Mouse (Mus musculus) gastrocnemius, adult 8-10 months (tissue): ENCODE data around the gene Cdk14. TPM values are rescaled to one million over a fixed set of nuclear protein-coding genes. Genes with fewer than 3 reads are reported as not detected.

ENCODE experiments used
- DNase-seq, 2 experiments: peaks; one replicate each; pipeline ENCODE4 v3.0.0; 2022; ENCODE audit warnings: low spot score in 2 of 2
- total RNA-seq, 4 experiments: library from RNA; stranded (reverse); gene quantifications; 2 replicates each; pipeline ENCODE4 v1.2.4; 2022

Gene Cdk14
- total RNA-seq, 4 experiments from 2014 or later, result 2.2 to 2.8 (median 2.3) TPM

GRCm38 (mm10) chr5:5109017-5109416, 311.1 kb downstream of the Cdk14 start:
- DNase-seq, result no peak

- no peak for DNase-seq
Measured at GRCm38 (mm10) chr5:5096248-5096915, 323.7 kb downstream of the Cdk14 start.

DNA sequence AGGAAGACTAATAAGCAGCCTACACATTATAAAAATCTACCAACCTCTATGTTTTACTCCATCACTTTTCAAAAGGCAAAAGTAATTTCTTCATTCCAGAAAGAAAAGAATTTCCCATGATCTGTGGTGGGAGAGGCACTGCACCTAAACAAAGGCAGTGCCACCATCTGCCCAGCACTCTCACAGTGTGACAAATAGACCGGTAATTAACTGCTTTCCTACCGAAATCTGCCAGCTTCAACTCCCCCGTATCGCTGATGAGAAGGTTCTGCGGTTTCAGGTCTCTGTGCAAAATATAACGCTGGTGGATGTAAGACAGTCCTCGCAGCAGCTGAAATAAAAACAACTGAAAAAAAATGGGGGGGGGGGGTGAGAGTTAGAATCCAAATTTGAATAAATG, 327.4 kb downstream of the Cdk14 start:
- DNase-seq, result no peak

DNA sequence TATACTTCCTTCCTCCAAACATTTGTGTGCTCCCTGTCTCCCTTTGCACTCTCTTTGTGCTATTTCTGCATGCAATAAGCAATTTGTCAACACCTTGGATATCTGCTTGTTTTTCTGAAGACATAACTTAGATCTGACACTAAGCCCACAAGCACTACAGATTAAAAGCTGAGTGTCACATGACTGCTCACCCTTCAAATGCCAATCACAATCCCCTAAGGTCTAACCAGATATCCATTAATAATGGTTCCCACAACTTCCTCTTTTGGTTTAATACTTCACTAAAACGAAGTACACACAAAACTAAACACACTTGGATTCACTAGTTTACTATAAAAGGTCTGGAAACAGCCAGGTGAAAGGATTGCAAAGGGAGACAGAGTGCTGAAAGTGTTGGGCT, 348.6 kb downstream of the Cdk14 start:
- DNase-seq, result no peak

DNA sequence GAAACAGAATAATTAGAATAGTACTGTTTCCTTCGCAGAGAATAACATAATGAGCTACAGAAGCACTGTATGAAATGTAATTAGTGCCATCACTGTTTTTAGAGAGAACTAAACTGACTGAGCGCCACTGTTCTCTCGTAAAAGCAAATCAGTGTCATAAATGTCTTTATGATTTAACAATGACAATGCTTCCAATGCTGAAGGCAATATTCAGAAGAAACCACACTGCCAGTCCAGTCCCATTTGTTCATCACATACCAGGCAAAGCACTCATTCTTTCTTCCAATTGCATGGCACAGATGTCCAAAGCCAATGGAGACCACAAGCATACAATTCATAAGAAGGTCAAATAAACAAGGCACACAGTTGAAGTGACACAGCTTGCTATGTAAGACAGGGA, 355.4 kb downstream of the Cdk14 start:
- no peak for DNase-seq

- no peak for DNase-seq
Measured at GRCm38 (mm10) chr5:5056102-5056883, 363.8 kb downstream of the Cdk14 start.

DNA sequence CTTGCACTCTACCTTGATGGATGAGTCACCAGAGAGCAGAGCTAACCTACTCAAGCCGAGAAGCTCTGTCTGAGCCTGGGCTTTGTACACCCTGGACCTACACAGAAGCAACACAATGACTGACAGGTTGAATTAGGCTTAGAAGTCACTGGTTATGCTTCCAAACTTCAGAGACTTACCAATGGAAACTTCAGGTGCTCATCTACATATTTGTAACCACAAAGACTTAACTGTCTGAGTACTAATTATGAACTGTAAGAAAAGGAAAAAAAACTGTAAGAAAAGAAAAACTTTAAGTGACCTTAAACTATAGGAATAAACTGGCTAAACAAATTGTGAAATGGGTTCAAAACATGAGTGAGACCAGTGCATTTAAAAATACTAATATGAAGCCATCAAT, 364.6 kb downstream of the Cdk14 start:
- no peak for DNase-seq

DNA sequence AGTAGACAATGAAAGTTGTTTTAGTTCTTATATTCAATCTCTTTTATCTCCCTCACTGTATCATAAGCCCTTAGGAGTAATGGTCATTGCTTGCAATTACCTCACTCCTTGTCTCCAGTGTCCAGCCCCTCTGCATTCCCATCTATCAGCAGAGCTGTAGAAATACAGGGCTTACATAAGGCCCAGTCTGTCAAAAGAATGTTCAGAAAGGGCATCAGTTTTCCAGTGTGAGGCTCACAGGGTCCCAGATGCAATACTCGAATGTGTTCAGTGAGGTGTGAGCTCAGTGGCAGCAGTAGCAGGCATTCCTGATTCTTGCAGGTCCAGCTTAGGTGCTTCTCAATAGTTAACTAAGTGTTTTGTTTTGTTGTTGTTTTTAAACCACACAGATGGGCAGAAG, 365.8 kb downstream of the Cdk14 start:
- DNase-seq, result no peak

DNA sequence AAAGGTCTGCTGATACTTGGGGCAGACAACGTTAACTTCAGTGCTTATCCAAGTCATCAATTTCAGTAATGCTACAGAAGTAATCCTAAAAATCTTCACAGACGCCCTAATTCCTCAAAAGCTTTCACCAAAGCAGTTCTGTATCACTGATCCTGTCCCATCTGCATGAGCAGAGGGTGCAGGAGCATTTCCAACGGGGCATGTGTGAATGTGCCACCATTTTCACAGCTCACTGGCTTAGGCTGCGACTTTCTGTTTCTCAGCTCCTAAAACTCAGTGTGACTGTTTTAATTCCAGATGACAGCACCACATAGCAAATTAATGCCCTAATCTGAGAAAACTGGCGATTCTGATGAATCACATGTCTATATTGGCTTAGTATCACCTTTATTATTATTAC, 375.8 kb downstream of the Cdk14 start:
- DNase-seq, result no peak

DNA sequence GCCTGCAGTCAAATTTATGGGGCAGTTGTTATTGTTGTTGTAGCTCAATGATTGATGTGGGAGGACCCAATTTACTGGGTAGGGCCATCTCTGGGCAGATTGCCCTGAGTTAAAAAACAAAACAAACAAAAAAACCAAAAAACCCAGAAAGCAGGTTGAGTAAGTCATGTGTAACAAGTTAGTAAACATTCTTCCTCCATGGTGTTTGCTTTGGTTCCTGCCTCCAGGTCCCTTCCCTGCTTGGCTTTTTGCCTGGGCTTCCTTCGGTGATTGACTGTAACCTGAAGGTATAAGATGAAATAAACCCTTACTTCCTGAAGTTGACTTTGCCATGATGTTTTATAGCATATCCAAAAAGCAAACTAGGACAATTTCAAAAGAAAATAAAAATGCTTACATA, 377.4 kb downstream of the Cdk14 start:
- DNase-seq, result no peak

GRCm38 (mm10) chr5:5041480-5041879, 378.6 kb downstream of the Cdk14 start:
- DNase-seq, result no peak

GRCm38 (mm10) chr5:5039700-5040284, 380.3 kb downstream of the Cdk14 start:
- no peak for DNase-seq

DNA sequence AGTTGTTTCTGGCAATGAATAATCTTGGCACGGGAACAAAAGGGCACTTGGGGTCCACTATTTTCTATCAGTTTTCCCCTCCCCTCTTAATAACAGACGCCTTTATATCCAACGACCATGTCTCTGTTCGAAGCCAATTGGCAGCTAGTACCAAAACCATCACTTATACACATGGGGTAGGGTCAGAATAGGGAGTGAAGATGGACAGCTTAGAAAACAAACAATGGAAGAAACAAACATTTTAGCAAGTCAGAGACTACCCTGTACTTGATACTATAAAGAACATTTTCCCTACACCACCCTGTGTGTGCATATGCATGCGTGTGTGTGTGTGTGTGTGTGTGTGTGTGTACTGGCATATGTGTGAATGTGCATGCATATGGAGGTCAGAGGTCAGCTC, 386.7 kb downstream of the Cdk14 start:
- DNase-seq, result no peak

- no peak for DNase-seq
Measured at GRCm38 (mm10) chr5:5032847-5033246, 387.3 kb downstream of the Cdk14 start.

- no peak for DNase-seq
Measured at GRCm38 (mm10) chr5:5032446-5032845, 387.7 kb downstream of the Cdk14 start.

GRCm38 (mm10) chr5:5030431-5030830, 389.7 kb downstream of the Cdk14 start:
- no peak for DNase-seq

DNA sequence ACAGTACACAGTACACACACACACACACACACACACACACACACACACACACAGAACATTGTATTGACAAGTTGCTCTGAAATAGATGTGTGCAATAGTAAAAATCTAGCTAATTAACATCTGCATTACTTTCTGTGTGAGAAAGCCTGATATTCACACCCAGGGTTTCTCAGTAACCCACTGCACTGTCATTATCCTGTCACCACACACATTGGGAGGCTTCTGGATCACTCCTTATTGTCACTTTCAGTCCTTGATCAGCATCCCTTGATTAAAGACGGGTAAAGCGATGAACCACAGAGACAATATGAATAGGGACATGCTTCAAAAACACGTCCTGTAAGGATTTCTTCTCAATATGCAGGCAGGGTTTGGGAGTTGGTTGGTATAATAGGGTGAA, 401.2 kb downstream of the Cdk14 start:
- DNase-seq, result no peak

GRCm38 (mm10) chr5:5018242-5018641, 401.9 kb downstream of the Cdk14 start:
- DNase-seq, result no peak

DNA sequence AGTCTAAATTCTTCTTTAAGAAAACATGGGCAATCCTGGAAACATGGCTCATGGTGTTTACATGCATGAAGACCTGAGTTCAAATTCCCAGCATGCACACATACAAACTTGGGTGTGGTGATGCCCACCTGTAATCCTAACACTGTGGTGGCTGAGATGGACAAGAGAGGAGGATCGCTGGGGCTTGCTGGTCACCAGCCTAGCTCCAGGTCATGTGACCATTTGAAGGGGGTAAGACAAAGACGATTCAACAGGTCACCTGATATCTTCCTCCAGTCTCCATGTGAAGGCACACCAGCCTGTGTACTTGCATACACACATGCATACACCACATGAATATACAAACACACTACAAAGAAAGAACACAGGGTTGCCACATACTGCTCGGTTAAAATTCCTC, 406.3 kb downstream of the Cdk14 start:
- DNase-seq, result no peak

- no peak for DNase-seq
Measured at GRCm38 (mm10) chr5:5012521-5013346, 407.4 kb downstream of the Cdk14 start.

GRCm38 (mm10) chr5:5008153-5008745, 411.9 kb downstream of the Cdk14 start:
- no peak for DNase-seq
